Mouse (Mus musculus) stomach, postnatal 0 days (tissue): ENCODE measurements around the gene E330017A01Rik. TPM values are rescaled to one million over a fixed set of nuclear protein-coding genes. Genes with fewer than 3 reads are reported as not detected.

ENCODE experiments used
- ATAC-seq: fragments of 200-750 bp; cut with Nextera tagmentation; 2 replicates; pipeline ENCODE4 v1.8.0; 2017; ENCODE audit not compliant: low FRiP score, low TSS enrichment
- DNase-seq: peaks from one replicate; pipeline ENCODE4 v3.0.0-alpha.2; 2016; ENCODE audit warnings: low spot score
- H3K27ac ChIP-seq: fragments of 300-500 bp; sonication (generic); replicated peaks from 2 replicates; pipeline ENCODE4 v1.5.1; 2014; ENCODE audit warnings: mild to moderate bottlenecking, control low read depth
- H3K27me3 ChIP-seq: fragments of 300-500 bp; sonication (generic); 2 replicates; pipeline ENCODE4 v1.6.1; 2014; ENCODE audit warnings: low read length; ENCODE audit not compliant: control insufficient read depth, insufficient read depth
- H3K36me3 ChIP-seq: fragments of 300-500 bp; sonication (generic); 2 replicates; pipeline ENCODE4 v1.6.1; 2014; ENCODE audit warnings: low read length, mixed read lengths; ENCODE audit not compliant: control insufficient read depth, insufficient read depth
- H3K4me1 ChIP-seq: fragments of 300-500 bp; sonication (generic); replicated peaks from 2 replicates; pipeline ENCODE4 v1.6.1; 2014; ENCODE audit warnings: antibody characterized with exemption; ENCODE audit not compliant: control insufficient read depth, insufficient read depth
- H3K4me2 ChIP-seq: fragments of 300-500 bp; sonication (generic); replicated peaks from 2 replicates; pipeline ENCODE4 v1.6.1; 2014; ENCODE audit warnings: low read depth, mild to moderate bottlenecking, control low read depth, moderate library complexity
- H3K4me3 ChIP-seq: fragments of 300-500 bp; sonication (generic); 2 replicates; pipeline ENCODE4 v1.5.1; 2014; ENCODE audit warnings: low read depth, low read length, control low read depth
- H3K9ac ChIP-seq: fragments of 300-500 bp; sonication (generic); 2 replicates; pipeline ENCODE4 v1.6.1; 2014; ENCODE audit warnings: mild to moderate bottlenecking, low read length, control low read depth, mixed read lengths
- H3K9me3 ChIP-seq: fragments of 300-500 bp; sonication (generic); 2 replicates; pipeline ENCODE4 v1.6.1; 2016; ENCODE audit warnings: low read length; ENCODE audit not compliant: control insufficient read depth
- CTCF ChIP-seq: IDR thresholded peaks from 2 replicates; pipeline ENCODE4 v1.5.1; 2016; ENCODE audit warnings: antibody characterized with exemption, low read depth, mild to moderate bottlenecking, moderate library complexity
- EP300 ChIP-seq: optimal IDR thresholded peaks from 2 replicates; pipeline ENCODE3; 2016; ENCODE audit warnings: antibody characterized with exemption
- WGBS: fragments of 180-500 bp; shearing (Covaris S2); extraction: QIAGEN DNeasy Blood & Tissue Kit; methylation state at CpG from one replicate; pipeline ENCODE4 v1.1.7; 2014; 5-methylcytosine and 5-hydroxymethylcytosine counted together
- polyA plus RNA-seq: library from polyadenylated mRNA; unstranded; fragments of >200 nt; fragmentation: Nextera tagmentation; extraction: Ambion mirVana; gene quantifications from 2 replicates; pipeline ENCODE4 v1.2.1, GENCODE M21; 2015

E330017A01Rik gene
- polyA plus RNA-seq = not detected in 2 replicates

DNA sequence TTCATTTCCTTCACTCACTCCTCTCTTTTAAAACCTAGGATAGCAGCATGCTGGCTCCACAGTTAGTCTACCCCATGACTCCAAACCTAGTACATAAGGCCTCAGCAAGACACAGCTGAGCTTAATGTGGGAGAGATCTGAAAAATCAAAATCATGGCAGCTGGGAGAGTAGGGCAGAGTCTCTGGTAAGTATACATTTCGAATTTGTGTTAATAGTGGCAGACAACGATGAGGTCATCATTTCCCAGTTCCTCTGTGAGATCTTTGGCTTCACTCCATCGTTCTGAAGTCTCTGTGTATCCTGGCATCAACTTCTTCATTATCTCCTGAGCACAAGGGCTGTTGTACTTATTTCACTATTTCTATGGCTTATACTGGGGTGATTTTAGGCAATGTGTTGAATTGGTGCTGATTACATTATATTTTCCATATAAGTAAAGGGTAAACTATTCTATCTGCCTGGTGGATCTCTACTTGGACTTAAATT, at the start of gene E330017A01Rik:
Gene E330017A01Rik, minus strand, starts transcription at position 51 of the 487 bp plus-strand sequence.
- Histone ChIP-seq H3K4me1 (no peaks in the 10 kb centered on the region), H3K4me2 (no peak within 1 kb of the TSS), H3K4me3 (no peak within 1 kb of the TSS), H3K36me3 (no peaks in the 10 kb centered on the region), H3K27ac (no peak within 1 kb of the TSS), H3K9me3 (no peaks in the 10 kb centered on the region), H3K27me3 (no peaks in the 10 kb centered on the region), H3K9ac (no peak within 1 kb of the TSS)
- ATAC-seq (no peak), DNase-seq (no peak)
- 57% methylated on average over 3 of the region's 3 CpGs for WGBS
- no peak for TF ChIP-seq CTCF
- no peak for TF ChIP-seq EP300

DNA sequence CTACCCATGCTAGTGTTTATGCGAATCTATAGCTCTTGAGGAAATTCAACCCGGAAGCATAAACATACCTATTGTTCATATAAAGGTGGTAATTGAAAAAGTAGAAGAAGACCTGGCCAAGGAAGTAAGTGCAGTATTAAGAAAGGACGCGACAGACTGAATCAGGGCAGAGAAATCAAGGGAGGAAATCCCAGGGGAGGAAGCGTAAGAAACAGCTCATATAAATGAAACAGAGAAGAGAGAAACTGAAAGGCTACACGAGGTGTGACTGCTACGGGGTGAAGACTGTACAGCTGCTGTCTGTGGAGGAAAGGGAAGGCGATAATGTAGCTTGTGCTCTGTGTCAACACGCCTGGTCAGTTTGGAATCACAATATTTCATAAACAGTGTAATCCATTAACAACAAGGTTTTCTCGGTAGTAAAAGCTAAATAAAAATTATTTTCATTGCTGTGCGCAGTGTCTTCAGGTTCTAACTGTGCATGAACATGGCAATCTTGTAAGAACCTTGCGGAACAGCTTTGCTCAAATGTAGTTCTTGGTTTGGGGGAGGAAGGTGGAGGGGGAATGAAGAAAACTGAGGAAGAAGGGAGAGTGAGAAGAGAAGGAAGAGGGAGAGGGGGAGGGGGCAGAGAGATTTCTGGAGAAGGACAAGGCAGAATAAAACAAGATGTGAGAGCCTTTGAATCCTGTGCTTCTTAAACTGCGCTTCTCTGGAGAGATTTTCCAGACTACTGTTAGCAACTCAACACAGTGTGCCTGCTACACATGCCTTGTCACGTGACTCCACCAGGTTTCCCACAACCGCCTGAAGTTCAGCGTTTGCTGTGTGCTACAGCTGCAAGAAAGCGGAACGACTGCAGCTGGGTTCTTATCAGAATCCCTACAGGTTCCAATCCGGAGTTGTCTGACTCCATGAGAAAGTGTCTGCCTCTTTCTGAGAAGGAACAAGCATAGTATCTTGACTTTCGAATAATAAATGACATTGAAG, 47.3 kb upstream of the E330017A01Rik start:
- Histone ChIP-seq H3K9ac (no peak overlapping the region), H3K9me3 (no peaks in the 10 kb centered on the region), H3K27ac (no peak overlapping the region), H3K36me3 (no peaks in the 10 kb centered on the region), H3K4me1 (no peaks in the 10 kb centered on the region), H3K4me2 (no peak overlapping the region), H3K4me3 (no peak overlapping the region), H3K27me3 (no peaks in the 10 kb centered on the region)
- no peak for TF ChIP-seq CTCF
- no peak for TF ChIP-seq EP300
- DNase-seq = no peak
- no peak for ATAC-seq
- WGBS = 66% methylated on average over 20 of the region's 20 CpGs

DNA sequence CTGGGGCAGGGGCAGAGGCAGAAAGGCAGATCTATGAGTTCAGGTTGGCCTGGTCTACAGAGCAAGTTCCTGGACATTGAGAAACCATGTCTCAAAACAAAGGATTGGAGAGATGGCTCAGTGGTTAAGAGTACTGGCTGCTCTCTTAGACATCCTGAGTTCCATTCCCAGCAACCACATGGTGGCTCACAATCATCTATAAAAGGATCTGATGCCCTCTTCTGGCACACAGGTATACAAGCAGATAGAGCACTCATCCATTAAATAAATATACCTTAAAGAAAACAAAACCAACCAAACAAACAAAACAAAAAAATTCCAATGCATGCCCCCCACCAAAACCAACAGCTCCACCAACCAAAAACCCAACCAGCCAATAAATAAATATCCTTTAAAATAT, 46.0 kb upstream of the E330017A01Rik start:
- DNase-seq (no peak), ATAC-seq (no peak)
- no peaks in the 10 kb centered on the region for H3K27me3 ChIP-seq
- TF ChIP-seq CTCF (peak; percentile 45), EP300 (no peak)
- no peak overlapping the region for H3K9ac ChIP-seq
- H3K4me1 ChIP-seq = no peaks in the 10 kb centered on the region
- no peak overlapping the region for H3K27ac ChIP-seq
- no peak overlapping the region for H3K4me3 ChIP-seq
- no peaks in the 10 kb centered on the region for H3K9me3 ChIP-seq
- no peaks in the 10 kb centered on the region for H3K36me3 ChIP-seq
- no peak overlapping the region for H3K4me2 ChIP-seq

DNA sequence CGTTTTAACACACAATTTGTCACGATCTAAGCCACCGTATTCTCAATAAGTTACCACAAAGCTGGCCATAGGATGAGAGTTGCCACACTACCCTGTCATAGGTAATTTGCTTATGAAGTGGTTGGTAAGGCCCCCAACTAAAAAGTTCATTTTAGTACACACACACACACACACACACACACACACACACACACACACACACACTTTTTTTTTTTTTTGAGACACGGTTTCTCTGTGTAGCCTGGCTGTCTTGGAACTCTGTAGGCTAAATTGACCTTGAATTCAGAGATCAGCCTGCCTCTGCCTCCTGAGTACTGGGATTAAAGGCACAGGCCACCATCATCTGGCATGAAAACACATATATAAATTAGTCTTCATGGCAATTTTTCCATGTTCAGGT, 45.4 kb upstream of the E330017A01Rik start:
- H3K9ac ChIP-seq = no peak overlapping the region

DNA sequence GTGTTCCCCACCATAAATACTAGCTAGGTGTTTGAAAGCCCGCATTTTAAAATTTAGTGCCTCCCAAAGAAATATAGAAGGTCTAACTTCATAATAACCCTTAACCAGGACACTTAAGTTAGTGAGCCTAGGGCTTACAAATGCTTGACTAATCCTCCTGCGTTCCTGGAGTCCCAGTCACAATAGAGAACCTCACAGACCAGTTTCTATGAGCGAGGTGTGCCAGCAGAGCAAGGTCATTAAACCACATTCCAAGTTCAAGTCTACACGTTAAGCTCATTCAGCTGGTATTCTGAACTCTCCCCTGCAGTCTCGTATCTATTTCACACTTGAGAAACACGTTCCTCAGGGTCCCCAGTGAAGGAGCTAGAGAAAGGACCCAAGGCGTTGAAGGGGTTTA, 44.3 kb upstream of the E330017A01Rik start:
- ATAC-seq (peak; percentile 73), DNase-seq (no peak)
- H3K9ac ChIP-seq = no peak overlapping the region

More for the DNA sequence above, 45.4 kb upstream of the E330017A01Rik start:
- H3K4me3 ChIP-seq = no peak overlapping the region
- no peaks in the 10 kb centered on the region for H3K4me1 ChIP-seq
- DNase-seq (no peak), ATAC-seq (no peak)
- H3K9me3 ChIP-seq = no peaks in the 10 kb centered on the region
- H3K27ac ChIP-seq = no peak overlapping the region
- TF ChIP-seq CTCF (no peak), EP300 (no peak)
- no peak overlapping the region for H3K4me2 ChIP-seq
- 83% methylated on average over 4 of the region's 4 CpGs for WGBS
- no peaks in the 10 kb centered on the region for H3K27me3 ChIP-seq
- H3K36me3 ChIP-seq = no peaks in the 10 kb centered on the region

DNA sequence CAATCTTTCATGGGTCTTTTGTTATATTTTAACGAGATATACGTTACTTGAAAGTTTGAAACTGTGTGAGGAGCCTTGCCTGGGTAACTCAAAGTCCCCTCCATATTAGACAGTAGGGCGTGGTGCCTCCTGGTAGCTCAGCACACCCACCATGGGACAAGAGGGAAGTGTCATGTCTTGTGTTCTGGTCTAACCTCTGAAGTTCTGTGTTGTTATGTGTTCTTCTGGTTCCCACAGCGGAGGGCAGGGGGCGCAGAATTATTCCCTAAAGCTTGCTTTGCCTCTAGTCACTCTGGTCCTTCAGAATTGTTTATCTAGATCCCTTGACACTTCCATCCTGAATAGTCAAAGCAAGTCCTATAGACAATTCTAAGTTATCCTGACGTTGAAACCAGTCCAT, 43.5 kb upstream of the E330017A01Rik start:
- no peaks in the 10 kb centered on the region for H3K9me3 ChIP-seq
- no peak overlapping the region for H3K4me2 ChIP-seq
- 0 out of 2 replicates have a peak, but pooled peaks cover 5% of the 10 kb centered on the region for H3K36me3 ChIP-seq
- TF ChIP-seq CTCF = no peak
- no peak for TF ChIP-seq EP300
- no peak overlapping the region for H3K27ac ChIP-seq
- ATAC-seq (no peak), DNase-seq (no peak)
- no peak overlapping the region for H3K4me3 ChIP-seq
- no peaks in the 10 kb centered on the region for H3K4me1 ChIP-seq
- H3K9ac ChIP-seq = no peak overlapping the region
- 87% methylated on average over 6 of the region's 6 CpGs for WGBS
- H3K27me3 ChIP-seq = no peaks in the 10 kb centered on the region

More for the DNA sequence above, 44.3 kb upstream of the E330017A01Rik start:
- Histone ChIP-seq H3K9me3 (no peaks in the 10 kb centered on the region), H3K4me1 (no peaks in the 10 kb centered on the region), H3K36me3 (0 out of 2 replicates have a peak, but pooled peaks cover 1% of the 10 kb centered on the region), H3K27ac (peak overlapping the region; percentile 45), H3K4me2 (no peak overlapping the region), H3K27me3 (no peaks in the 10 kb centered on the region), H3K4me3 (no peak overlapping the region)
- TF ChIP-seq CTCF = no peak
- TF ChIP-seq EP300 = peak; percentile 63
- WGBS = 63% methylated on average over 7 of the region's 7 CpGs
